Mouse (Mus musculus) layer of hippocampus, postnatal 14 days (tissue): ENCODE results near the gene Hcfc2. TPM values are rescaled to one million over a fixed set of nuclear protein-coding genes. Genes with fewer than 3 reads are reported as not detected.

ENCODE experiments used
- DNase-seq, 2 experiments: peaks; one replicate each; pipeline ENCODE4 v3.0.0; 2021 to 2022; ENCODE audit warnings: low spot score in 2 of 2, mixed read lengths in 1 of 2
- total RNA-seq, 2 experiments: library from RNA; stranded (reverse); gene quantifications; 2 replicates each; pipeline ENCODE4 v1.2.3; 2021

The Hcfc2 gene
- total RNA-seq, 2 experiments from 2014 or later = 35.5 to 36.2 TPM

GRCm38 (mm10) chr10:82699296-82699941 is 3.5 kb downstream of the Hcfc2 start:
- DNase-seq = peak in 1 of 2 experiments; percentile 16

GRCm38 (mm10) chr10:82741354-82741753 is 45.4 kb downstream of the Hcfc2 start:
- DNase-seq = no peak

GRCm38 (mm10) chr10:82741876-82742275 is 45.9 kb downstream of the Hcfc2 start:
- DNase-seq = no peak

GRCm38 (mm10) chr10:82742578-82742977 is 46.6 kb downstream of the Hcfc2 start:
- no peak for DNase-seq

- DNase-seq = no peak
Observed at GRCm38 (mm10) chr10:82744296-82744695, 48.3 kb downstream of the Hcfc2 start.

GRCm38 (mm10) chr10:82745301-82745700 is 49.3 kb downstream of the Hcfc2 start:
- DNase-seq = no peak

- no peak for DNase-seq
Observed at GRCm38 (mm10) chr10:82746988-82747850, 51.3 kb downstream of the Hcfc2 start.

GRCm38 (mm10) chr10:82750778-82751177 is 54.8 kb downstream of the Hcfc2 start:
- no peak for DNase-seq

GRCm38 (mm10) chr10:82752921-82753320 is 57.0 kb downstream of the Hcfc2 start:
- no peak for DNase-seq

- no peak for DNase-seq
Observed at GRCm38 (mm10) chr10:82754642-82755041, 58.7 kb downstream of the Hcfc2 start.

- DNase-seq = no peak
Observed at GRCm38 (mm10) chr10:82755213-82755890, 59.4 kb downstream of the Hcfc2 start.

- DNase-seq = no peak
Observed at GRCm38 (mm10) chr10:82756466-82756865, 60.5 kb downstream of the Hcfc2 start.

GRCm38 (mm10) chr10:82757341-82757740 is 61.4 kb downstream of the Hcfc2 start:
- no peak for DNase-seq

GRCm38 (mm10) chr10:82758368-82758767 is 62.4 kb downstream of the Hcfc2 start:
- no peak for DNase-seq

- DNase-seq = no peak
Observed at GRCm38 (mm10) chr10:82758878-82759277, 62.9 kb downstream of the Hcfc2 start.

- no peak for DNase-seq
Observed at GRCm38 (mm10) chr10:82759706-82760105, 63.7 kb downstream of the Hcfc2 start.

GRCm38 (mm10) chr10:82761037-82761811 is 65.3 kb downstream of the Hcfc2 start:
- peak; percentile 50 to 84 for DNase-seq

GRCm38 (mm10) chr10:82762756-82763681 is 67.1 kb downstream of the Hcfc2 start:
- DNase-seq = no peak

GRCm38 (mm10) chr10:82763840-82764631 is 68.1 kb downstream of the Hcfc2 start, which contains the start of gene Nfyb:
Gene Nfyb (minus strand): TSS chr10:82764144.
- DNase-seq = peak; percentile 95 to 98
